Mouse (Mus musculus) T-cell, adult 66 days (primary cell): Measurements from ENCODE around the gene Speg. TPM values are rescaled to one million over a fixed set of nuclear protein-coding genes. Genes with fewer than 3 reads are reported as not detected.

Source experiments
- total RNA-seq, 2 experiments: library from RNA; stranded (reverse); gene quantifications; 3 replicates in 1 of 2; 4 replicates in 1 of 2; pipeline ENCODE4 v1.2.4; 2023

Speg gene
- total RNA-seq: 1 to 10 TPM in 1 of 2 experiments, under 1 TPM in 1; 0.56 to 2.0 TPM

DNA sequence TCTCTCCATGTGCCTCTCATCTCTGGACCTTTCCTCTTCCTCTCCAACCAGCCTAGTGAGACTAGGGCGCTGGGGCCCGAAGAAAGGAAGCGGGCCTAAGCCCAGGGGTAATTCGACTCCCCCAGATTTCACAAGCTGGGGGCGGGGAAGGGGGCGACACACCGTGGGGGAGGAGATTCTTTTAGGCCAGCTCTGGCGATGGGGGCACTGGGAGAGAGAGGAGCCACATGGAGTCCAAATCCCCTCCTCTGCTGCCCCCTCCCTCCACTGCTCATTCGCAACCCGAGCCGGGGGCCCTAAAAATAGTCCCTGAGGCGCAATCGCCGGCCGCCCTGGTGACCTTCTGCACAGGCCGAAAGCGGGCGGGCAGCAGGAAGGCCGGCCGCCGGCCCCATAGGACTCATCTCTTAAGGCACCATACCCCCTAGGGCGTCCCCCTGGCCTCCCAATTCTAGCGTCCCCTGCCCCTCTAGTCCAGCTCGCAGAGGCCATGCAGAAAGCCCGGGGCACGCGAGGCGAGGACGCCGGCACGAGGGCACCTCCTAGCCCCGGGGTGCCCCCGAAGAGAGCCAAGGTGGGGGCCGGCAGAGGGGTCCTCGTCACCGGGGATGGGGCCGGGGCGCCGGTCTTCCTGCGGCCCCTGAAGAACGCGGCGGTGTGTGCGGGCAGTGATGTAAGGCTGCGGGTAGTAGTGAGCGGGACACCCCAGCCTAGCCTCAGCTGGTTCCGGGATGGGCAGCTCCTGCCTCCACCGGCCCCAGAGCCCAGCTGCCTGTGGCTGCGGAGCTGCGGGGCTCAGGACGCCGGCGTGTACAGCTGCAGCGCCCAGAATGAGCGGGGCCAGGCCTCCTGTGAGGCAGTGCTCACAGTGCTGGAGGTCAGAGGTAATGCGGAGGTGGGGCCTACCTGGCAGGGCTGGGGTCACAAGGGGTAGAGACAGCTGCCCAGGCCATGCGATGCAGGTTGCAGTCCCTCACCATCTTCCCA, at the start of gene Speg:
Gene Speg (plus strand): TSS at position 348 of the 987 bp plus-strand sequence.

GRCm38 (mm10) chr1:75360112-75361031, 14.7 kb upstream of the Speg start, which contains the start of gene Des:
TSS of gene Des (plus strand) at chr1:75360329.

DNA sequence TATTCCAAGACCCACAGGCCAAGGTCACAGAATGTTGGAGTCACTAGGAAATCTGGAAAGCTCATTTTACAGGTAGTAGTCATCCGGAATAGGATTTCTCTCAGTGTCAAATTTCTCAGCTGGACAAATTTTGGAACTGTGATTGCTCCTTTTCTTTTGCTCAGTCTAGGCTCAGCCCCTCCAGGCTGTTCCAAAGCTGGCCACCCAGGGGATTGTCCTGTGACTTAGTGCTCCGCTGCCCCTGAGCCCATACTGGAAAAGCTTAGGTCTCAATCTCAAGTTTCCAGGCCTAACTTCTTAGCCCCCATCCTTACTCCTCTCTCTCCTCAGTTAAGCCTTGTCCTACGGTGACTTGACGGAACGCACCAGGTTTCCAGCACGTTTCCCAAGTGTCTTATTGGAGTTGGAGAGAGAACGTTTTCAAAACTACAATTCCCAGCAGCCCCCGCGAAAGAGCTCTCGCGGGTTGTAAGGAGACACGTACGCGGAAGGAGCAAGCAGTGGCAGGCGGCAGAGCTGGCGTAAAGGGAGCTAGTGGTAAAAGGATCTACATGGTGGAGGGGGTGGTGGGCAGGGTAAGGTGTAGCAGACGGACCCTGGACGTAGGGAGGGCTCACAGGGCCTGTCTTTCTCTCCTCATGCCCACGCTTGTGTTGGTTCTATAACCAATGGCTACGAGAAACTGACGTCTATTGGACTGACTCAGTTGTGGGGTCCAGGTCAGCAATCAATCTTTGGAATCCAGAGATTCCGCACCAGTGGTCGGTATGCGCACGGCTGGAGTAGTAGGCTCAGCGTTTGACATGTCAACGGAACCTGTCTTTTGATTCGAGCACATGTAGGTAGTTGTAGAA, 60.6 kb downstream of the Speg start, which contains the start of gene Gmppa:
Gene Gmppa (plus strand): TSS at position 456 of the 854 bp plus-strand sequence.

DNA sequence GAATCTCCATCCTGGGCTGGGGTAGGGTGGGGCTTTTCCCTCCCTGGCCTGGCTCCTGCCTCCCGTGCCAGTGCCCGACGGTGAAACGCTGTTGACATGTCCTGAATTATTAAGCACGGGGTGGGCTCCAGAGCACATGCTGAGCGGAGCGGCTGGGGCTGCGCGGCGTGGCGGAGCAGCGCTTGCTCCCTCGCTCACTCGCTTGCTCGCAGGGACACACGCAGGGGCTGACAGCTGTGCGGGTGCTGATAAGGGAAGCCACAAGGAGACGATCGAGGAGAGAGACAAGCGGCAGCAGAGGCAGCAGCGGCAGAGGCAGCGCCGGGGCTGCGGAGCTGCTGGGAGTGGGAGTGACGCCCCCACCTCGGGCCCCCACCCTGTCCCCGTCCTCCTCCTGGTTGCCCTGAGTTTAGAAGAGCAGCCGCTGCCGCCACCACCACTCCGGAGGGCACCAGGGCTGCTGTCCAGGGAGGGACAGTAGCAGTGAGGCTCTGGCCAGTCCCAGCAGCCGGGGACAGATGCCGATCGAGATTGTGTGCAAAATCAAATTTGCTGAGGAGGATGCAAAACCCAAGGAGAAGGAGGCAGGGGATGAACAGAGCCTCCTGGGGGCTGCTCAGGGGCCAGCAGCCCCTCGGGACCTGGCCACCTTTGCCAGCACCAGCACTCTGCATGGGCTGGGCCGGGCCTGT, 75.4 kb downstream of the Speg start, which contains the start of gene Asic4:
Gene Asic4 (plus strand): TSS at position 123 of the 692 bp plus-strand sequence.

DNA sequence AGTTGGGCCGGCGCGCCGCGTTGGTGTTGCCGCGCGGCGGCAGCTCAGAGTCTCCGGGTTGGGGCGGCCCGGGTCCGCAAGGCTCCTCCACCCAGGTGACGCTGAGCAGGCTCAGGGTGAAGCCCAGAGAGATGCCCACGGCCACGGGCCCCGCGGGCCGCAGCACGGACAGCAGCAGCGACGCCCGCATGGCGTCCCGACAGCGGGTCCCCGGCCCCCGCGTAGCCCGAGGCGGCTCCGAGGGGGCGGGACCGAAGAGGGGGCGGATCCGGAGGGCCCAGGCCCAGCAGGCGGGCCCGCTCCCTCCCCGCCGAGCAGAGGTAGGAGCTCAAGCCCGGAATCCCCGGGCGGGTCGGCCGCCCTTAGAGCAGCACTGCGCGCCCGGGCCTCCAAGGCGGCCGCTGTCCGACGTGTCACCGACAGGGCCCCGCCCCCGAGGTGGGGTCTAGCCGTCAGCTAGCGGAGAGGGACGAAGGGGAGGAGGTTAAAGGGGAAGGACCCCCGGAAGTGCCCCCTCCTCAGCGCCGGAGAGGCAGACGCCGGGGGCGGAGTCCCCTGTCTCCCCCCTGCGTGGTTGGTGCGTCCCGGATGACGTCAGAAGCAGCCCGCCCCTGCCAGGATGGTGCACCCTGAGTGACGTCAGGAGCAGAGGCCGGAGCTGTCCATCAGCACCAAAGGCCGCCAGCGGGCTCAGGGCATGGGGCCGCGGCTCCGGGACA, 104.0 kb downstream of the Speg start, which contains the start of the genes Chpf and Tmem198:
Gene Chpf (minus strand): TSS at position 392 of the 719 bp plus-strand sequence.
Gene Tmem198 (plus strand): TSS at position 617 of the 719 bp plus-strand sequence.

Other genes with a start within 250 kb of the Speg start
- gene Slc23a3, start 241.4 kb upstream of the Speg start, total RNA-seq: 1 to 10 TPM; 3.7 to 6.2 TPM
- gene Cnppd1, start 232.6 kb upstream of the Speg start, total RNA-seq: 100 to 1,000 TPM; 118 to 134 TPM
- 10 to 100 TPM; 85.6 to 90.8 TPM for gene Retreg2, start 232.5 kb upstream of the Speg start, total RNA-seq
- 10 to 100 TPM; 43.9 to 45.9 TPM for gene Zfand2b, start 206.7 kb upstream of the Speg start, total RNA-seq
- 1 to 10 TPM; 3.3 to 4.0 TPM for gene Abcb6, start 194.9 kb upstream of the Speg start, total RNA-seq
- 10 to 100 TPM; 27.4 to 33.6 TPM for gene Ankzf1, start 183.1 kb upstream of the Speg start, total RNA-seq
- 10 to 100 TPM; 36.3 to 39.0 TPM for gene Atg9a, start 183.1 kb upstream of the Speg start, total RNA-seq
- gene Glb1l, start 164.5 kb upstream of the Speg start, total RNA-seq: 10 to 100 TPM in 1 of 2 experiments, 1 to 10 TPM in 1; 5.7 to 10.9 TPM
- gene Stk16, start 164.5 kb upstream of the Speg start, total RNA-seq: 10 to 100 TPM; 83.1 to 89.6 TPM
- gene Tuba4a, start 155.4 kb upstream of the Speg start, total RNA-seq: 100 to 1,000 TPM; 198 to 206 TPM
- gene A630095N17Rik, start 143.2 kb upstream of the Speg start, total RNA-seq: not detected
- 10 to 100 TPM; 39.4 to 43.1 TPM for gene Dnajb2, start 138.9 kb upstream of the Speg start, total RNA-seq
- gene Ptprn, start 110.8 kb upstream of the Speg start, total RNA-seq: under 1 TPM; 0.27 to 0.55 TPM
- gene Resp18, start 96.9 kb upstream of the Speg start, total RNA-seq: not detected
- 10 to 100 TPM; 47.0 to 47.1 TPM for gene Dnpep, start 57.3 kb upstream of the Speg start, total RNA-seq
- gene Des, start 15.0 kb upstream of the Speg start, total RNA-seq: not detected
- gene Gmppa, start 60.6 kb downstream of the Speg start, total RNA-seq: 10 to 100 TPM; 62.9 to 66.8 TPM
- not detected for gene Asic4, start 75.1 kb downstream of the Speg start, total RNA-seq
- 10 to 100 TPM; 25.7 to 29.2 TPM for gene Chpf, start 104.0 kb downstream of the Speg start, total RNA-seq
- gene Tmem198, start 104.2 kb downstream of the Speg start, total RNA-seq: 1 to 10 TPM; 3.6 to 3.7 TPM
- 1 to 10 TPM; 2.2 to 2.9 TPM for gene Obsl1, start 131.2 kb downstream of the Speg start, total RNA-seq
- gene Inha, start 131.8 kb downstream of the Speg start, total RNA-seq: under 1 TPM; 0.92 to 0.99 TPM
- gene Stk11ip, start 146.2 kb downstream of the Speg start, total RNA-seq: 10 to 100 TPM; 51.3 to 62.9 TPM
- not detected for gene Slc4a3, start 171.0 kb downstream of the Speg start, total RNA-seq